Mouse (Mus musculus): ENCODE results near the gene Trim26.
"Not testable (repeated sequence)": the region's sequence is repeated elsewhere in the genome, so short reads cannot be mapped to it uniquely, and the experiment has no call there.

Gene Trim26

GRCm38 (mm10) chr17:36836874-36837647 lies at the start of gene Trim26:
Gene Trim26, plus strand, starts transcription at chr17:36837134.
- peak; percentile 94 for DNase-seq

- DNase-seq = no peak
Observed at GRCm38 (mm10) chr17:36788351-36788750, 48.6 kb upstream of the Trim26 start.

DNA sequence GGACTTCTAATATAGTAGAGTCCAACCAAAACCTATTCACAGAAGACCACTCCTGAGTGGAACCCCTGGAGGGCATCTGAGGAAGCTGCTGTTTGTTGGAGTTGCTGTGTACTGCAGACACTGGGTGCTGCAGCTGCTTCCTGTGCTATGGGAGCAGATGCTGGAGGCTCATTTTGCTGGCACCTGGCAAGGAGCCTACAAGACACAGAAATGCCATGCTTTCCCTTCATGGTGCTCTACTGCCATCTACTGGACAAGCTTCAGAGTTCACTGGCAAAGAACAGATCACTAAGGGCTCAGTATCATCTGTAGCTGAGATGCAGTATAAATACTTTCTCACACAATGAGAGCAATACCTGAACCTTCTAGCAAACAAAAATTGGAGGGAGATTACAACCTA lies 48.1 kb upstream of the Trim26 start:
- DNase-seq = peak; percentile 70

DNA sequence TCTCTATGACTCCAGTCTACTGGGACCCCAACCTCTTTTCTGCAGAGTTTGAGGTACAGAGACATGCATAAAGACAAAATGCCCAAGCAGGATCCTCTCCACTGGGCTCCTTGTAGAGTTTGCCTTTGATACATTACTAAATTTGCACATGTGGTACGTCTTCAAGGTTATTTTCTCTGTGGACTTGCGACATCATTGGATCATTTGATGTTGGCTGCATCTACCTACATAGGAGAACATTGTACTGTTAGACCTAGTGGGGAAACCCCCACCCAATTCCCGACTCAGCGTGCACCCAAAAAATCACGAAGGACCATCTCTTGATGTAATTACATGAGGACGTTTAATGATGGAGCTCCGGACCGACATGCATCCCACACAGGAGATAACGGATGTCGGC lies 37.4 kb upstream of the Trim26 start:
- no peak for DNase-seq

DNA sequence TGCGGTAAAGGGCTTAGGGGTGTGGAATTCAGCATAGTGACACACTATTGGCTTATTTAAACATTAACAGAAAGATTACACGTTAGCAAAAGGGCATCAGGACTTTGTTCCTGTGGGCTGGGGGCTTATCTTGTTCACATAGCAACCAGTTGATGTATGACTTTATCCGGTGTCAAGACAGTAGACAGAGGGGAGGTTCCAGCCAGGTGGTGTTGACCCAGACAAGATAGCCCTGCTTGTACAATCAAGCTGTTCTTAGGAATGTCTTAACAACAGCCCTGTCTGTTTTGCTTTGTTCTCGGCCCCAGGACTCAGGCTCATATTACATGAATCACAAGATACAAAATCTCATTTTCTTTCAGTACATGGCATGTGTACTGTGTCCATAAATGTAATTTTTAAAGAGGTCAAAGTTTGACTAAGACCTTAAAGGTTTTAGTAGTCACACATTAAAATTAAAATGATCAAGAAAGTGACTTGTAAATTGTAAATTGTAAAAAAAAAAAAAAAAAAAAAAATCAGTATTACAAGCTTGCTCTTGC lies 36.9 kb upstream of the Trim26 start:
- DNase-seq = not testable (repeated sequence)

- DNase-seq = no peak
Observed at GRCm38 (mm10) chr17:36811871-36812270, 25.1 kb upstream of the Trim26 start, which contains the start of gene H2-M10.6. Gene H2-M10.6, plus strand, starts transcription at chr17:36812171.

- DNase-seq = peak; percentile 23
Observed at GRCm38 (mm10) chr17:36824005-36824404, 12.9 kb upstream of the Trim26 start.

DNA sequence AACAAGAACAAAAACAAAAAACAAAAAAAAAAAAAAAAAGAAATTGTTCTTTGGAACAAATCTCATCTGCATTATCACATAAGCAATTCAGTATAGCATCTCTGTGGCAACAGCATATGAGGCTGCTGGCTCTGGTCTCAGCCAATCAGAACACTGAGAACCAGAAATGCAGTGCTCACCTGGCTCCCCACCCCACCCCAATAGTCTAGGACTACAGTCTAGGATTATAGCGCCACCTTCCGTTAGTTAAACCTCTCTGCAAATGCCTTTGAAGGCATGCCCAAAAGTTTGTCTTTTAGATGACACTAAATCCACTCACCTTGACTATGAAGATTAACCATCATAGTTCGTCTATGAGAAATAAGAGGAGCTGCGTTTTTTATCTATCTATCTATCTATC lies 11.4 kb upstream of the Trim26 start:
- no peak for DNase-seq

DNA sequence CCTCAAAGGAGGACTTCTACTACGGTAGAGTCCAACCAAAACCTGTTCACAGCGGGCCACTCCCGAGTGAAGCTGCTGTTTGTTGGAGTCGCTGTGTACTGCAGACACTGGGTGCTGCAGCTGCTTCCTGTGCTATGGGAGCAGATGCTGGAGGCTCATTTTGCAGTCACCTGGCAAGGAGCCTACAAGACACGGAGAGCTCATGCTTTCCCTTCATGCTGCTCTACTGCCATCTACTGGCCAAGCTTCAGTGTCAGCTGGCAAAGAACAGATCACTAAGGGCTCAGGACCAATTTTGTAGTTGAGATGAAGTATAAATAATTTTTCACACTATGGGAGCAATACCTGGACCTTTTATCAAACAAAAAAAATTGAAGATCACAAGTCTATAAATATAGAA lies 10.9 kb upstream of the Trim26 start:
- peak; percentile 77 for DNase-seq

DNA sequence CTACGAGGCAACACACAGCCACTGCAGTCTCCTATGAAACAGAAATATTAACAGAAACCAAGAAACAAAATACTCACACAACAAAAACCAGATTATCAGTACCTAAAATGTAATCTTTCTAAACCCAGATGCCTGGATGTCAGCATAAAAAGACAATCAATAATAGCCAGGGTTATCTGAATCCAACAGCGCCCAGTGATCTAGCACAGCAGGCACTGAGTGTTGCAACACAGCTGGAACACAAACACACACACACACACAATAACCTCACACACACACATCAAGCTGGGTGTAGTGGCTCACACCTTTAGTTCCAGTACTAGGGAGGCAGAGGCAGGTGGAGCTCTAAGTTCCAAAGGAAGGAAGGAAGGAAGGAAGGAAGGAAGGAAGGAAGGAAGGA lies 8.4 kb upstream of the Trim26 start:
- no peak for DNase-seq

DNA sequence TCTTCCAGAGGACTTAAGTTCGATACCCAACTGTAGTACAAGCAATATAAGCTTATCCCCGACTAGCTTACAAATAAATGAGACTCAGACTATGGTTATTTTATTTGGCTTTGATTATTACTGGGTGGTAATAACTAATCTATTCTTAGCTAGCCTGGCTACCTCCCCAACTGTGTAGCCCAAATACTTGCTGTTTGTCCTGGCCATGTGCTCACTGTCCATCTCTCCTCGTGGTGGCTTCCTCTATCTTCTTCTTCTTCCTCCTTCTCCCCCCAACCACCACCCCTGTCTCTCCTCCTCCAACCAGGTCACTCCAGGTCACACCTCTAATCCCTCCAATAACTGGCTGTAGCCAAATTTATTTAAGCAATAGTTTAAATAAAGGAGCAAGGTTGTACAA lies 6.5 kb upstream of the Trim26 start:
- DNase-seq = no peak

- DNase-seq = no peak
Observed at GRCm38 (mm10) chr17:36832694-36833093, 4.2 kb upstream of the Trim26 start.

DNA sequence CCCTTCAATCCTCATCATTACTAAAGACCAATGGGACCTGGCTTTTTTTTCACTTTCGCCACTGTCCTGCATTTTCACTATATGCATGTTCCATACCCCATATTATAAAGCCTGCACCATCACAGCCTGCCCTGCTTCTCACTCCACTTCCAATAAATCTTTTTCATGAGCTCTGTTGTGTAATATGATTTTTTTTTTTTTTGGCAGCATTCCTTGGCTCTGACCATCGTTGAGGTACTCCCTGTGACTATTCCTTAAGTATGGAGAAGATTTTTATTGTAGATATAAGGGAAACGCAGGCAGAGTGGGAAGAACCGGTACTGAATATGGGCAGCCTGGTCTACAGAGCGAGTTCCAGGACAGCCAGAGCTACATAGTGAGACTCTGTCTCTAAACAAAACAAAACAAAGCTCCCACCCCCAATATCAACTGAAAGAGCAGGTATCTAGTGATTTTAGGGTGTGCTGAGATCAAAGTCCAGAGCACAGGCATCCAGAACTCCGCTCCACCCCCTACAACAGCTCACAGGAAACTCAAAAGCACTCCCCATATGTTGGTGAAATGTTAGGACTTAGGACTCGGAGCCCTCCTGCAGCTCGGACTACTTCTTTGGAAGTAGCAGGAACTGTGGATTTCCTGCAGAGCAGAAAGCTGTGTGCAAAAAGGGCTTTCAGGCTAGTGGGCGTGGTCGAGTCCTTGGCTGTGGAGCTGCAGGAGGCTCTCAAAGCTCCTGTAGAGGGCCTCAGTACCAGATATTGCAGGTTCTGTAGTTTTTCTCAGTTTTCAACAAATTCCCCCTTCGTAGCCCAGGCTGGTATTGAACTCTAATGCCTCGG lies 1.1 kb upstream of the Trim26 start:
- peak; percentile 39 for DNase-seq

- DNase-seq = no peak
Observed at GRCm38 (mm10) chr17:36836427-36836812, 514 bp upstream of the Trim26 start.

DNA sequence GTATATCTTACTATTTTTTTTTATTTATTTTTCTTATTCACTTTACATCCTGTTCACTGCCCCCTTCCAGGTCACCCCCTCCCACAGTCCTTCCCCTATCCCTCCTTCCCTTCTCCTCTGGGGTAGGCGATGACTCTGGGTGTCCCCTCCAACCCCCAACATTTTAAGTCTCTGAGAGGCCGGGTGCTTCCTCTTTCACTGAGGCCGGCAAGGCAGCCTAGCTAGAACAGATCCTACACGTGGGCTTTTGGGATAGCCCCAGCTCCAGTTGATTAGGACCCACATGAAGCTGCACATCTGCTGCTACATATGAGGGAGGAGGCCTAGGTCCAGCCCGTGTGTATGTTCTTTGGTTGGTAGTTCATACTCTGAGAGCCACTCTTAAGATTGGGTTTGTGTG lies 2.1 kb downstream of the Trim26 start:
- no peak for DNase-seq

DNA sequence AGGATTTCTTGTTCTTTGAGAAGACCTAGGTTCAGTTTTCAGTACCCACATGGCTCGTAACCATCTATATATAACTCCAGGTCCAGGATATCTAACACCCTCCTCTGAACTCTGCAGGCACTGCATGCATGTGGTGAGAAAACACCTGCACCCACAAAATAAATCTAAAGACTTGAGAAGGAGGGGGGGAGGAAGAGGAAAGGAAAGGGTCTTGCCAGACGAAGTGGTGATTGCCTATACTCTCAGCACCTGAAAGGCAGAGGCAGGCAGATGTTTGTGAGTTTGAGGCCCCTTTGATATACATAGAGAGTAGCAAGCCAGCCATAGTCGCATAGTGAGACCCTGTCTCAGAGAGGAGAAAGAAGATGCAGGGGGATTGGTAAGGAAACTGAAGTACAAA lies 3.0 kb downstream of the Trim26 start:
- DNase-seq = no peak

DNA sequence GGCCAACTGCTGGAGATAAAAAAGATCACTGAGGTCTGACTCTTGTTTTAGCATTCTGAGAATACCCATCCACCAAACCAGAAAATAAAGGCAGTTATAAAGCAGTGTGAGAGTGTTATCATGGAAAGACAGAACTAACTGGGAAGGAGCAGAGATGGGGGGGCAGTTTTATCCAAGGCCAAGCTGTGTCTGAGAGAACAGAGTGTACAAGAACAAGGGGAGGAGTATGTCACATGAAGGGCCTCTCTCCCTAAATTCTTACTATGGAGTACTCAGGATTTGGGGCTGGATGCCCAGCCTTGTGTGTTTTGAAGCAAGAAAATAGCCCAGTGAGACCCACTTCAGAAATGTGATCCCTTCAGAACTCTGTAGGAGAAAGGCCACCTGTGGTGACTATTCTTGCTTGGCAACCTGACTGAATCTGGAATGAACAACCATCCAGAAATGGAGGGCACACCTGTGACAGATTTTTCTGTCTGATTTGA lies 4.1 kb downstream of the Trim26 start:
- DNase-seq = no peak

DNA sequence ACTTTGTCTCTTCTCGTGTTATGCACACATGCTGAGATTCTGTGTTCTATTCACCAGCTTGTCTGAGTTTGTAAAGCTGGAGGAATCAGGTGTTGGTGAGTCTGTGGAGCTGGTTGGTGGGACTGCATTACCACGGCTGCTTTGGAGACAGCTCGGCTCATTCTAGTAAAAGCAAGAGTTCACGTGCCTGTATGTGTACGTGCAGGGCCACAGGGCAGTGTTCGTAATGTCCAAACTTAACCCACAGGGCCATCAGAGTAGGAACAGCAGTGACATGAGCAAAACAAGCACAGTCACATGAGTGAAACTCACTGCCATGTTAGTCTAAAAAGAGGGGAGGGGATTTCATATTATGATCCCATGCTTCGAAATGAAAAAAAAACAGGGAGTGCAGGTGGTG lies 6.8 kb downstream of the Trim26 start:
- DNase-seq = no peak

DNA sequence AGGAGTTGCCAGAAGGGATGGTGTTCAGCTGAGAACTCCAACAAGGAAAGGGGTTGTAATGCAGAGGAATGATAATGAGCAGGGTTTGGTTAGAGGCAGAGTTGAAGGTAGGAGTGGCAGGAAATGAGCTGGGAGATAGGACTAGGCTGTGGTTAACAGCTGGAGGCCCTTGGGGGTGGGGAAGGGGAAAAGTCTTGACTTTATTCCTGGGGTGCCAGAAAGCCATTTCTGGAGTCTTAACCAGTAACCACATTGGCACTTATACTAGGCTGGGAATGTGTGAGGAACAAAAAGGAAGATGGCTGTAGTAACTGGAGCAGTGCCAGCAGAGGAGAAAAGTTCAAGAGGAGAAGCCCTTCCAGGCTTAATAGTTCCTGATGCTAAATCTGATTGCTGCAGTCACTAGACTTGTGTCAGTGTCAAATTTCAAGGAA lies 7.4 kb downstream of the Trim26 start:
- DNase-seq = no peak

- no peak for DNase-seq
Observed at GRCm38 (mm10) chr17:36844725-36845124, 7.8 kb downstream of the Trim26 start.

- no peak for DNase-seq
Observed at GRCm38 (mm10) chr17:36848911-36849310, 12.0 kb downstream of the Trim26 start.

DNA sequence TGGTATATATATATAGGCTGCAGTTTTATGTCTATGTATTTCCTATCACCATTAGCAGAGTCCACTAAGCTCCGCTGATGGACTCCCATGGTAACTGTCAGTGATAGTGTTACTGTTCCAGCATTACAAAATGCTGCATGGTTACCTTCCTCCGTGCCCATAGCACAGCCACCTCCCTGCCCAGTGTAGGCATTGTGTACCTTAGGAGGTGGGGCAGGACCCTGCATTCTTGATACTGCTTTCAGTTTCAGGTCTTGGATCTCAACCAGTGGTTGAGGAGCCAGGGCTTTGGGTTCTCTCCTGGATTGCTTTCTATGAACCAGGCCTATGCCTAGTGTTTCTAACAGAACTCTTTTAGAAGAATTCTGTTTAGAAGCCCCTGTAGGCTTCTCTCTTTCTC lies 13.1 kb downstream of the Trim26 start:
- DNase-seq = no peak

DNA sequence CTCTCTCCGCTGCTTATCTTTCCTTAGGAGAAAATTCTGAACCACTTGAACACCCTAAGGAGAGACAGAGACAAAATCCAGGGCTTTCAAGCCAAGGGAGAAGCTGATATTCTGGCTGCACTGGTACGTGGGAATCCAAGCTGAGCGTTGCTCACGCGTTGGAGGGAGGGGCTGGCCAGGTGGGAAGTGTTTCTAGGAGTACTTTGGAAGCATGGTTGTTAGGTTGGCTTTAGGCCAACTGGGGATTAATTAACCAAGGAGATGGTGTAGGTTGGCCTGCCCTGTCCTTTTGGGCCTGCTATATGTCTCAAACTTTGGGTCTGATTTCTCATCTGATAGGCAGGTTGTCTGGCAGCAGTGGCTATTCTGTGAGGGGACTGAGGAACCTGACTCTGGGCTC lies 14.3 kb downstream of the Trim26 start:
- no peak for DNase-seq

- DNase-seq = no peak
Observed at GRCm38 (mm10) chr17:36851627-36852026, 14.7 kb downstream of the Trim26 start.
